Mouse (Mus musculus) ZHBTc4 (cell line): ENCODE data around the gene Dars.
A peak's percentile ranks its signal among the peaks of the same experiment; 100 is the strongest.

ENCODE experiments used
- DNase-seq: peaks from one replicate; pipeline ENCODE4 v3.0.0-alpha.2; 2011; ENCODE audit warnings: low read depth, low spot score

The Dars gene

GRCm38 (mm10) chr1:128417533-128417888 is 343 bp upstream of the Dars start:
- DNase-seq: no peak

- no peak for DNase-seq
Observed at GRCm38 (mm10) chr1:128411141-128411540, 6.0 kb downstream of the Dars start.

GRCm38 (mm10) chr1:128406846-128407245 is 10.3 kb downstream of the Dars start:
- DNase-seq: peak; percentile 34

- no peak for DNase-seq
Observed at GRCm38 (mm10) chr1:128405675-128406074, 11.5 kb downstream of the Dars start.

- no peak for DNase-seq
Observed at GRCm38 (mm10) chr1:128405041-128405481, 12.1 kb downstream of the Dars start.

GRCm38 (mm10) chr1:128400926-128401325 is 16.2 kb downstream of the Dars start:
- peak; percentile 56 for DNase-seq

- peak; percentile 70 for DNase-seq
Observed at GRCm38 (mm10) chr1:128399941-128400915, 16.9 kb downstream of the Dars start.

GRCm38 (mm10) chr1:128398738-128399445 is 18.3 kb downstream of the Dars start:
- DNase-seq: no peak

GRCm38 (mm10) chr1:128394657-128395056 is 22.5 kb downstream of the Dars start:
- DNase-seq: peak; percentile 62

GRCm38 (mm10) chr1:128392382-128392781 is 24.8 kb downstream of the Dars start:
- peak; percentile 95 for DNase-seq

GRCm38 (mm10) chr1:128386487-128386886 is 30.7 kb downstream of the Dars start:
- no peak for DNase-seq

- no peak for DNase-seq
Observed at GRCm38 (mm10) chr1:128376841-128377240, 40.3 kb downstream of the Dars start.

GRCm38 (mm10) chr1:128372143-128372860 is 44.9 kb downstream of the Dars start:
- no peak for DNase-seq

GRCm38 (mm10) chr1:128368732-128369441 is 48.3 kb downstream of the Dars start:
- peak; percentile 64 for DNase-seq

GRCm38 (mm10) chr1:128360601-128361000 is 56.6 kb downstream of the Dars start:
- DNase-seq: no peak

GRCm38 (mm10) chr1:128359554-128360376 is 57.4 kb downstream of the Dars start, which contains the start of gene Mcm6:
TSS of gene Mcm6 (minus strand) at chr1:128359664.
- peak; percentile 99 for DNase-seq

- peak; percentile 85 for DNase-seq
Observed at GRCm38 (mm10) chr1:128358916-128359553, 58.1 kb downstream of the Dars start.

- DNase-seq: peak; percentile 19
Observed at GRCm38 (mm10) chr1:128358276-128358675, 58.9 kb downstream of the Dars start.

GRCm38 (mm10) chr1:128357452-128357851 is 59.7 kb downstream of the Dars start:
- no peak for DNase-seq

GRCm38 (mm10) chr1:128353092-128353491 is 64.1 kb downstream of the Dars start:
- DNase-seq: no peak
